Mouse (Mus musculus): Measurements from ENCODE around the gene Crtc2. TPM values are rescaled to one million over a fixed set of nuclear protein-coding genes. Genes with fewer than 3 reads are reported as not detected.
A peak's percentile ranks its signal among the peaks of the same experiment; 100 is the strongest.
"Not testable (repeated sequence)": the region's sequence is repeated elsewhere in the genome, so short reads cannot be mapped to it uniquely, and the experiment has no call there.

The Crtc2 gene
- total RNA-seq, 2 experiments from 2014 or later = 30.5 to 31.6 TPM

GRCm38 (mm10) chr3:90289403-90289802 lies 35.4 kb downstream of the Crtc2 start:
- DNase-seq (ENCODE audit: low spot score in 2 of 2); intact Hi-C loops (cut with DNase I): not testable (repeated sequence)

GRCm38 (mm10) chr3:90290602-90291001 lies 36.6 kb downstream of the Crtc2 start:
- no peak for DNase-seq (ENCODE audit: low spot score in 2 of 2)
- intact Hi-C loops (cut with DNase I) = loop anchor here (5.0 kb wide), 1 partner anchor 82 kb away; no protein-coding TSS in a partner anchor

- intact Hi-C loops (cut with DNase I) = loop anchor here (5.0 kb wide), 1 partner anchor 80 kb away; no protein-coding TSS in a partner anchor
These were observed 38.0 kb downstream of the Crtc2 start for GRCm38 (mm10) chr3:90291982-90292344.

GRCm38 (mm10) chr3:90292345-90293275 lies 38.6 kb downstream of the Crtc2 start, which contains the start of gene Gatad2b:
Gene Gatad2b, plus strand, starts transcription at chr3:90293178.
- peak; percentile 99 to 100 for DNase-seq (ENCODE audit: low spot score in 2 of 2)
- intact Hi-C loops (cut with DNase I) = loop anchor here (5.0 kb wide), 1 partner anchor 80 kb away; no protein-coding TSS in a partner anchor

More at GRCm38 (mm10) chr3:90291982-90292344, 38.0 kb downstream of the Crtc2 start:
- DNase-seq (ENCODE audit: low spot score in 2 of 2) = no peak

GRCm38 (mm10) chr3:90293352-90294063 lies 39.5 kb downstream of the Crtc2 start:
- peak; percentile 54 to 59 for DNase-seq (ENCODE audit: low spot score in 2 of 2)
- intact Hi-C loops (cut with DNase I) = loop anchor here (5.0 kb wide), 1 partner anchor 79 kb away; no protein-coding TSS in a partner anchor

GRCm38 (mm10) chr3:90294064-90294440 lies 40.1 kb downstream of the Crtc2 start:
- peak in 1 of 2 experiments; percentile 20 for DNase-seq (ENCODE audit: low spot score in 2 of 2)
- intact Hi-C loops (cut with DNase I) = loop anchor here (5.0 kb wide), 1 partner anchor 78 kb away; no protein-coding TSS in a partner anchor

- no peak for DNase-seq (ENCODE audit: low spot score in 2 of 2)
- intact Hi-C loops (cut with DNase I) = loop anchor here (5.0 kb wide), 2 partner anchors 43 to 78 kb away; no protein-coding TSS in a partner anchor
These were observed 40.7 kb downstream of the Crtc2 start for GRCm38 (mm10) chr3:90294651-90295050.

- intact Hi-C loops (cut with DNase I) = no loop called here
These were observed 51.8 kb downstream of the Crtc2 start for GRCm38 (mm10) chr3:90305801-90306200.

GRCm38 (mm10) chr3:90309589-90309988 lies 55.6 kb downstream of the Crtc2 start:
- no peak for DNase-seq (ENCODE audit: low spot score in 2 of 2)
- intact Hi-C loops (cut with DNase I) = no loop called here

More at GRCm38 (mm10) chr3:90305801-90306200, 51.8 kb downstream of the Crtc2 start:
- no peak for DNase-seq (ENCODE audit: low spot score in 2 of 2)

GRCm38 (mm10) chr3:90313367-90313766 lies 59.4 kb downstream of the Crtc2 start:
- intact Hi-C loops (cut with DNase I) = no loop called here
- no peak for DNase-seq (ENCODE audit: low spot score in 2 of 2)

Small RNA genes lying within 50 kb of the gene (microRNA-seq; reads per million reads assigned to microRNA genes)
- 0 to 0.79 reads per million in 2 experiments for gene Mir7012

Other genes starting within 250 kb of the Crtc2 start
- gene 4933434E20Rik, start 202.5 kb upstream of the Crtc2 start, total RNA-seq (2021) = 10 to 100 TPM; 77.2 to 78.1 TPM
- 100 to 1,000 TPM; 191 to 205 TPM for gene Ubap2l, start 201.5 kb upstream of the Crtc2 start, total RNA-seq (2021)
- 100 to 1,000 TPM; 220 to 223 TPM for gene Tpm3, start 181.5 kb upstream of the Crtc2 start, total RNA-seq (2021)
- under 1 TPM; 0.38 to 0.55 TPM for gene Nup210l, start 150.0 kb upstream of the Crtc2 start, total RNA-seq (2021)
- gene Rps27, start 40.5 kb upstream of the Crtc2 start, total RNA-seq (2021) = 100 to 1,000 TPM; 647 to 683 TPM
- 1 to 10 TPM; 5.8 to 5.9 TPM for gene Rab13, start 40.5 kb upstream of the Crtc2 start, total RNA-seq (2021)
- 10 to 100 TPM; 38.8 to 44.5 TPM for gene Jtb, start 22.6 kb upstream of the Crtc2 start, total RNA-seq (2021)
- under 1 TPM in 1 of 2 experiments, not detected in 1; 0.23 TPM for gene Creb3l4, start 10.7 kb upstream of the Crtc2 start, total RNA-seq (2021)
- gene Slc39a1, start 6.0 kb upstream of the Crtc2 start, total RNA-seq (2021) = 10 to 100 TPM; 50.5 to 51.9 TPM
- 10 to 100 TPM; 28.2 to 29.4 TPM for gene Dennd4b, start 11.0 kb downstream of the Crtc2 start, total RNA-seq (2021)
- gene Gatad2b, start 39.0 kb downstream of the Crtc2 start, total RNA-seq (2021) = 10 to 100 TPM; 89.0 to 96.0 TPM
- 1 to 10 TPM; 5.1 to 6.2 TPM for gene Slc27a3, start 135.8 kb downstream of the Crtc2 start, total RNA-seq (2021)
- 10 to 100 TPM; 61.4 to 65.3 TPM for gene Ints3, start 179.5 kb downstream of the Crtc2 start, total RNA-seq (2021)
- 1 to 10 TPM; 3.4 TPM for gene Npr1, start 211.7 kb downstream of the Crtc2 start, total RNA-seq (2021)
- gene Ilf2, start 222.0 kb downstream of the Crtc2 start, total RNA-seq (2021) = 10 to 100 TPM; 88.9 to 91.5 TPM
- gene Snapin, start 236.9 kb downstream of the Crtc2 start, total RNA-seq (2021) = 10 to 100 TPM; 44.6 to 50.7 TPM

All from left cerebral cortex, postnatal 14 days (tissue).